8 mouse cellular contexts compared by ENCODE assay signal in the genomic region with DNA sequence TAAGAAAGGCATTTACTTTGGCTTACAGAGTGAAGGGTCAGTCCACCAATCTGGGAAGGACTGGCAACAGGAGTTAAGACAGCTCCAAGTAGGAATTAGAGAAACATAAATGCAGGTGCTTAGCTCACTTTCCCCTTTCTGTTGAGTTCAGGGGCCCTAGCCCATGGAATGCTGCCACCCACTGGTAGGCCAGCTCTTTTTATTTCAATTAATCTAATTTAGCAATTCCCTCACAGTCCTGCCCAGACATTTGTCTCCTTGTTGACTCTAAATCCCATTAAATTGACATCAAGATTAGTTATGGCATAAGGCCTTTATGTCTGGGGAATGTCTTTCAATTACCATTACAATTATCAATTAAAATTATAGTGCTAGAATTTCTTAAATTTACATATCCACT.
DNase-seq lines count a peak whose midpoint lies in the region; ATAC-seq and TF ChIP-seq lines count a peak whose summit lies in the region.
"Had no signal": no experiment of that assay in that cellular context is flagged by ENCODE, and none has a peak within 500 bp of the region (broad histone marks: within the 10 kb centered on the region; RNA-seq: fewer than 3 reads in every experiment).

No protein-coding gene starts in this region.

- H3K4me2 ChIP-seq in intestine, postnatal 0 days (replicated peaks; ENCODE audit: low read depth), result no peak overlapping the region
- no peak overlapping the region for H3K4me2 ChIP-seq in intestine, embryonic 15.5 days (replicated peaks)
- no peak overlapping the region for H3K4me2 ChIP-seq in embryonic facial prominence, embryonic 11.5 days (ENCODE audit: low read depth, low read length)
- H3K4me2 ChIP-seq: limb, embryonic 12.5 days had no signal

- ATAC-seq in intestine, postnatal 0 days, result no peak
- no peak for ATAC-seq in intestine, embryonic 15.5 days
- no peak for ATAC-seq in embryonic facial prominence, embryonic 11.5 days (replicated peaks; ENCODE audit: insufficient number of reproducible peaks, low FRiP score, low TSS enrichment, low read depth)
- ATAC-seq in megakaryocyte, adult 5-6 weeks (ENCODE audit: poor library complexity, severe bottlenecking), result no peak

- H3K27ac ChIP-seq in intestine, postnatal 0 days (ENCODE audit: low read depth, low read length), result no peak overlapping the region
- no peak overlapping the region for H3K27ac ChIP-seq in intestine, embryonic 15.5 days
- H3K27ac ChIP-seq in embryonic facial prominence, embryonic 11.5 days (replicated peaks; ENCODE audit: low read depth, low read length), result no peak overlapping the region
- H3K27ac ChIP-seq: limb, embryonic 12.5 days had no signal

- TF ChIP-seq CTCF in intestine, postnatal 0 days (IDR thresholded peaks at IDR 0.05; ENCODE audit: low read depth), result peak; percentile 41

- no peaks in the 10 kb centered on the region for H3K9me3 ChIP-seq in intestine, postnatal 0 days (ENCODE audit: control insufficient read depth)
- no peaks in the 10 kb centered on the region for H3K9me3 ChIP-seq in intestine, embryonic 15.5 days
- no peaks in the 10 kb centered on the region for H3K9me3 ChIP-seq in embryonic facial prominence, embryonic 11.5 days (replicated peaks; ENCODE audit: control insufficient read depth, low read length)
- H3K9me3 ChIP-seq: limb, embryonic 12.5 days had no signal

- H3K36me3 ChIP-seq in intestine, postnatal 0 days (ENCODE audit: control insufficient read depth, insufficient read depth), result no peaks in the 10 kb centered on the region
- H3K36me3 ChIP-seq in intestine, embryonic 15.5 days, result no peaks in the 10 kb centered on the region
- no peaks in the 10 kb centered on the region for H3K36me3 ChIP-seq in embryonic facial prominence, embryonic 11.5 days (replicated peaks; ENCODE audit: control insufficient read depth, insufficient read depth, low read depth, low read length)
- H3K36me3 ChIP-seq: limb, embryonic 12.5 days had no signal

- no peaks in the 10 kb centered on the region for H3K4me1 ChIP-seq in intestine, postnatal 0 days (replicated peaks; ENCODE audit: control insufficient read depth, insufficient read depth, low read length)
- no peaks in the 10 kb centered on the region for H3K4me1 ChIP-seq in intestine, embryonic 15.5 days (replicated peaks)
- no peaks in the 10 kb centered on the region for H3K4me1 ChIP-seq in embryonic facial prominence, embryonic 11.5 days (ENCODE audit: control insufficient read depth, insufficient read depth, low read length)
- H3K4me1 ChIP-seq: limb, embryonic 12.5 days had no signal

- no peak overlapping the region for H3K9ac ChIP-seq in intestine, postnatal 0 days (ENCODE audit: low read depth, low read length)
- H3K9ac ChIP-seq in intestine, embryonic 15.5 days, result no peak overlapping the region
- H3K9ac ChIP-seq in embryonic facial prominence, embryonic 11.5 days (replicated peaks; ENCODE audit: low read length), result no peak overlapping the region
- H3K9ac ChIP-seq: limb, embryonic 12.5 days had no signal

- peak; percentile 2 for DNase-seq in urinary bladder, postnatal 25 days (ENCODE audit: low spot score)
- no peak for DNase-seq in urinary bladder, adult 18-20 months (ENCODE audit: low spot score in 2 of 2)
- peak; percentile 27 for DNase-seq in embryonic facial prominence, embryonic 11.5 days (ENCODE audit: low spot score)
- no peak for DNase-seq in natural killer cell, adult 2 months (ENCODE audit: low spot score in 2 of 2)

- no peaks in the 10 kb centered on the region for H3K27me3 ChIP-seq in intestine, postnatal 0 days (replicated peaks; ENCODE audit: control insufficient read depth, insufficient read depth, low read length)
- no peaks in the 10 kb centered on the region for H3K27me3 ChIP-seq in intestine, embryonic 15.5 days (replicated peaks)
- no peaks in the 10 kb centered on the region for H3K27me3 ChIP-seq in embryonic facial prominence, embryonic 11.5 days (ENCODE audit: control insufficient read depth, insufficient read depth, low read length)
- H3K27me3 ChIP-seq: limb, embryonic 12.5 days had no signal

- H3K4me3 ChIP-seq in intestine, postnatal 0 days (ENCODE audit: low read depth, low read length), result no peak overlapping the region
- H3K4me3 ChIP-seq in intestine, embryonic 15.5 days (replicated peaks), result no peak overlapping the region
- no peak overlapping the region for H3K4me3 ChIP-seq in embryonic facial prominence, embryonic 11.5 days (ENCODE audit: low read depth, low read length)
- H3K4me3 ChIP-seq: limb, embryonic 12.5 days had no signal

Comparison
In these comparisons a context has a peak if more than half of its experiments do, and no peak if none do; other contexts are left out.
1. DNase-seq: peak in urinary bladder, postnatal 25 days (single experiment) and embryonic facial prominence, embryonic 11.5 days (single experiment); none in urinary bladder, adult 18-20 months (0 of 2) and natural killer cell, adult 2 months (0 of 2).